Mouse (Mus musculus) lung, embryonic 14.5 days (tissue): Measurements from ENCODE around the gene Rnaseh1. TPM values are rescaled to one million over a fixed set of nuclear protein-coding genes. Genes with fewer than 3 reads are reported as not detected.

Experiments
- ATAC-seq: fragments of 200-750 bp; cut with Nextera tagmentation; 2 replicates; pipeline ENCODE4 v1.8.0; 2017; ENCODE audit warnings: mild to moderate bottlenecking, moderate TSS enrichment, moderate library complexity; ENCODE audit not compliant: insufficient read depth
- DNase-seq: peaks from one replicate; pipeline ENCODE4 v3.0.0-alpha.2; 2015
- H3K27ac ChIP-seq: fragments of 300-500 bp; sonication (generic); 2 replicates; pipeline ENCODE4 v1.5.1; 2014; ENCODE audit warnings: low read depth, mild to moderate bottlenecking, moderate library complexity
- H3K27me3 ChIP-seq: fragments of 300-500 bp; sonication (generic); 2 replicates; pipeline ENCODE4 v1.6.1; 2014; ENCODE audit warnings: low read length, control low read depth; ENCODE audit not compliant: insufficient read depth
- H3K36me3 ChIP-seq: fragments of 300-500 bp; sonication (generic); 2 replicates; pipeline ENCODE4 v1.6.1; 2014; ENCODE audit warnings: control low read depth; ENCODE audit not compliant: insufficient read depth
- H3K4me1 ChIP-seq: fragments of 300-500 bp; sonication (generic); 2 replicates; pipeline ENCODE4 v1.6.1; 2014; ENCODE audit warnings: antibody characterized with exemption, control low read depth; ENCODE audit not compliant: insufficient read depth
- H3K4me2 ChIP-seq: fragments of 300-500 bp; sonication (generic); 2 replicates; pipeline ENCODE4 v1.6.1; 2014; ENCODE audit warnings: mild to moderate bottlenecking
- H3K4me3 ChIP-seq: fragments of 300-500 bp; sonication (generic); 2 replicates; pipeline ENCODE4 v1.5.1; 2014; ENCODE audit warnings: low read depth, low read length
- H3K9ac ChIP-seq: fragments of 300-500 bp; sonication (generic); 2 replicates; pipeline ENCODE4 v1.6.1; 2014
- H3K9me3 ChIP-seq: fragments of 300-500 bp; sonication (generic); 2 replicates; pipeline ENCODE4 v1.6.1; 2016; ENCODE audit warnings: low read depth, low read length, control low read depth
- CTCF ChIP-seq: IDR thresholded peaks from 2 replicates; pipeline ENCODE4 v1.5.1; 2016; ENCODE audit warnings: antibody characterized with exemption, low read depth
- WGBS: fragments of 180-500 bp; shearing (Covaris S2); extraction: QIAGEN DNeasy Blood & Tissue Kit; methylation state at CpG from one replicate; pipeline ENCODE4 v1.1.7; 2014; 5-methylcytosine and 5-hydroxymethylcytosine counted together
- polyA plus RNA-seq: library from polyadenylated mRNA; unstranded; fragments of >200 nt; fragmentation: Nextera tagmentation; extraction: Ambion mirVana; gene quantifications from 2 replicates; pipeline ENCODE4 v1.2.1, GENCODE M21; 2014

The Rnaseh1 gene
- 30.0 and 32.8 TPM in 2 replicates for polyA plus RNA-seq

GRCm38 (mm10) chr12:28649141-28650110 lies at the start of gene Rnaseh1:
Rnaseh1 (plus strand) TSS chr12:28649602.
- 0 out of 2 replicates have a peak, but pooled peaks cover 5% of the 10 kb centered on the region for H3K4me1 ChIP-seq

GRCm38 (mm10) chr12:28602259-28602658 lies 47.1 kb upstream of the Rnaseh1 start:
- 6% methylated on average over 4 of the region's 4 CpGs for WGBS
- no peaks in the 10 kb centered on the region for H3K9me3 ChIP-seq
- H3K27me3 ChIP-seq: no peaks in the 10 kb centered on the region
- H3K4me2 ChIP-seq: no peak overlapping the region
- no peaks in the 10 kb centered on the region for H3K36me3 ChIP-seq
- H3K9ac ChIP-seq: no peak overlapping the region
- no peaks in the 10 kb centered on the region for H3K4me1 ChIP-seq
- TF ChIP-seq CTCF: no peak
- no peak overlapping the region for H3K27ac ChIP-seq
- H3K4me3 ChIP-seq: no peak overlapping the region
- ATAC-seq: peak; percentile 54; the same call in 1 of the 2 replicates
- DNase-seq: peak; percentile 23

More at GRCm38 (mm10) chr12:28649141-28650110, at the start of gene Rnaseh1:
- peak; percentile 95 for ATAC-seq
- H3K4me2 ChIP-seq: peak within 1 kb of the TSS; percentile 85
- DNase-seq: peak; percentile 96
- peak within 1 kb of the TSS; percentile 73 for H3K9ac ChIP-seq
- H3K27me3 ChIP-seq: no peaks in the 10 kb centered on the region
- 2% methylated on average over 51 of the region's 52 CpGs for WGBS
- TF ChIP-seq CTCF: no peak
- H3K9me3 ChIP-seq: no peaks in the 10 kb centered on the region
- H3K36me3 ChIP-seq: peaks cover 12% of the 10 kb centered on the region
- peak within 1 kb of the TSS; percentile 63 for H3K27ac ChIP-seq
- H3K4me3 ChIP-seq: peak within 1 kb of the TSS; percentile 85

GRCm38 (mm10) chr12:28603494-28603893 lies 45.9 kb upstream of the Rnaseh1 start:
- TF ChIP-seq CTCF: no peak
- Histone ChIP-seq H3K4me3 (no peak overlapping the region), H3K9ac (no peak overlapping the region), H3K9me3 (no peaks in the 10 kb centered on the region), H3K36me3 (no peaks in the 10 kb centered on the region), H3K4me1 (peaks cover 7% of the 10 kb centered on the region), H3K4me2 (no peak overlapping the region), H3K27ac (no peak overlapping the region), H3K27me3 (no peaks in the 10 kb centered on the region)
- DNase-seq: no peak
- ATAC-seq: no peak
- WGBS: 57% methylated on average over 1 of the region's 1 CpGs

- H3K4me1 ChIP-seq: peaks cover 7% of the 10 kb centered on the region
- no peaks in the 10 kb centered on the region for H3K27me3 ChIP-seq
- no peak overlapping the region for H3K4me2 ChIP-seq
- H3K36me3 ChIP-seq: no peaks in the 10 kb centered on the region
- no peaks in the 10 kb centered on the region for H3K9me3 ChIP-seq
- H3K4me3 ChIP-seq: no peak overlapping the region
- no peak for TF ChIP-seq CTCF
- H3K9ac ChIP-seq: no peak overlapping the region
- peak overlapping the region; percentile 10; the same call in 1 of the 2 replicates for H3K27ac ChIP-seq
- DNase-seq: peak; percentile 57
- peak; percentile 63 for ATAC-seq
- WGBS: 55% methylated on average over 17 of the region's 17 CpGs
Observed at GRCm38 (mm10) chr12:28607546-28608305, 41.7 kb upstream of the Rnaseh1 start.

GRCm38 (mm10) chr12:28612391-28612790 lies 37.0 kb upstream of the Rnaseh1 start:
- H3K4me2 ChIP-seq: no peak overlapping the region
- WGBS: 42% methylated on average over 6 of the region's 6 CpGs
- no peaks in the 10 kb centered on the region for H3K9me3 ChIP-seq
- H3K36me3 ChIP-seq: no peaks in the 10 kb centered on the region
- ATAC-seq (no peak), DNase-seq (no peak)
- H3K9ac ChIP-seq: no peak overlapping the region
- no peak for TF ChIP-seq CTCF
- H3K4me1 ChIP-seq: peaks cover 7% of the 10 kb centered on the region
- no peak overlapping the region for H3K27ac ChIP-seq
- H3K27me3 ChIP-seq: no peaks in the 10 kb centered on the region
- no peak overlapping the region for H3K4me3 ChIP-seq

GRCm38 (mm10) chr12:28614401-28614800 lies 35.0 kb upstream of the Rnaseh1 start:
- WGBS: 56% methylated on average over 7 of the region's 7 CpGs
- Histone ChIP-seq H3K4me1 (no peaks in the 10 kb centered on the region), H3K4me2 (no peak overlapping the region), H3K4me3 (no peak overlapping the region), H3K27ac (no peak overlapping the region), H3K27me3 (no peaks in the 10 kb centered on the region), H3K36me3 (no peaks in the 10 kb centered on the region), H3K9me3 (no peaks in the 10 kb centered on the region), H3K9ac (no peak overlapping the region)
- ATAC-seq (peak; percentile 41; the same call in 1 of the 2 replicates), DNase-seq (peak; percentile 26)
- TF ChIP-seq CTCF: no peak
